Mouse (Mus musculus): ENCODE results near the gene Col6a3. TPM values are rescaled to one million over a fixed set of nuclear protein-coding genes. Genes with fewer than 3 reads are reported as not detected.

Col6a3 gene
- polyA plus RNA-seq (2012; fragmentation: generic; extraction: Trizol), result 100 to 1,000 TPM in 1 of 2 experiments, 10 to 100 TPM in 1; 15.5 to 212 TPM

GRCm38 (mm10) chr1:90843836-90844235 is at the start of gene Col6a3:
Gene Col6a3 (minus strand): TSS chr1:90843971.

Other genes starting within 250 kb of the Col6a3 start
- 10 to 100 TPM; 25.1 to 50.1 TPM for gene Cops8, start 241.0 kb downstream of the Col6a3 start, polyA plus RNA-seq (2012; fragmentation: generic; extraction: Trizol)
- gene Mlph, start 71.1 kb upstream of the Col6a3 start, polyA plus RNA-seq (2012; fragmentation: generic; extraction: Trizol), result under 1 TPM; 0.05 to 0.06 TPM
- not detected for gene Prlh, start 109.1 kb upstream of the Col6a3 start, polyA plus RNA-seq (2012; fragmentation: generic; extraction: Trizol)
- gene Rab17, start 125.7 kb upstream of the Col6a3 start, polyA plus RNA-seq (2012; fragmentation: generic; extraction: Trizol), result under 1 TPM in 1 of 2 experiments, not detected in 1; 0.02 TPM
- gene Lrrfip1, start 154.8 kb upstream of the Col6a3 start, polyA plus RNA-seq (2012; fragmentation: generic; extraction: Trizol), result 10 to 100 TPM in 1 of 2 experiments, 1 to 10 TPM in 1; 4.8 to 38.2 TPM